Mouse (Mus musculus): ENCODE measurements around the gene Rpl36al.

GRCm38 (mm10) chr12:69143460-69143859, 40.4 kb downstream of the Rpl36al start:
- no peak for TF ChIP-seq CTCF (IDR thresholded peaks at IDR 0.05; ENCODE audit: low read depth)
- no peak for TF ChIP-seq EP300 (optimal IDR thresholded peaks at IDR 0.05)

Measured in stomach, postnatal 0 days (tissue).